Mouse (Mus musculus): Measurements from ENCODE around the gene Rasl10a.
"Not testable (repeated sequence)": the region's sequence is repeated elsewhere in the genome, so short reads cannot be mapped to it uniquely, and the experiment has no call there.

The Rasl10a gene

GRCm38 (mm10) chr11:5059704-5060156, 1.8 kb downstream of the Rasl10a start:
- H3K36me3 ChIP-seq (ENCODE audit: control insufficient read depth, insufficient read depth, low read length, poor library complexity, severe bottlenecking): no peaks in the 10 kb centered on the region
- peak; percentile 77 for DNase-seq (ENCODE audit: low read depth, low spot score)
- H3K27me3 ChIP-seq (ENCODE audit: control insufficient read depth, insufficient read depth, low read length, poor library complexity, severe bottlenecking): no peaks in the 10 kb centered on the region

- DNase-seq (ENCODE audit: low read depth, low spot score): peak; percentile 18
- no peaks in the 10 kb centered on the region for H3K36me3 ChIP-seq (ENCODE audit: control insufficient read depth, insufficient read depth, low read length, poor library complexity, severe bottlenecking)
- H3K27me3 ChIP-seq (ENCODE audit: control insufficient read depth, insufficient read depth, low read length, poor library complexity, severe bottlenecking): no peaks in the 10 kb centered on the region
Measured at GRCm38 (mm10) chr11:5060756-5061412, 3.0 kb downstream of the Rasl10a start.

DNA sequence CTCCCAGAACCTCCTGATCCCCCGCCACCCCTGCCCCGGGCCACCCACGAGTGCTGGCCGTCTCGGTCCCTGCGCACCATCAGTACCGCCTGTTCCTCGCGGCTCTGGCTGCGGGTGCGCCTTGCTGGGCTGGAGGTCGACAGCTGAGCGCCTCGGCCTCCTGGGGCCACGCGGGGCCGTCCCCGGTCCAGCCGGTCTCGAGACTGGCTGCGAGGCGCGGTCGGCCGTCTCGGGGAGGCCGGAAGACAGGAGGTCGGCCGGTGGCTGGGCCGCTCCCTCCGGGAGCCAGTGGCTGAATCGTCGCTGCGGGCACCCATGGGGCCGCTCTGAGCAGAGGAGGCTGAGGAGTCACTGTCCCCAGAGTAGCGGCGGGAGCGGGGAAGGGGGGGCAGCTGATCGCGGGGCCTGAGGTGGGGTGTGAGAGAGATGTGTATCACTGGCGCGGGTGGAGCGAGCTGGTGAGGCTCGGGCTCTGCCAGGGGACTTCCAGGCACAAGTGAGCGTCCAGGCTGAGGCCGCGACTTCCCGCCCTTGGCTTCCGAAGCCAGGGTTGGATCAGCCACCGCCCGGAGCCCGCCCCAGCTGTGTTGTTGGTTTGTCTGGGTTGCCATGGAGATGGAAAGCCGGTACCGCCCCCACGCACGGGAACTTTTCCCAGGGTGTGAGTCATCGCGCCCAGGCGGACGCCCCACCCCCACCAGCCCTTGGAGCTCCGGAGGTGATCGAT, 3.6 kb downstream of the Rasl10a start:
- DNase-seq (ENCODE audit: low read depth, low spot score): peak; percentile 84
- no peaks in the 10 kb centered on the region for H3K27me3 ChIP-seq (ENCODE audit: control insufficient read depth, insufficient read depth, low read length, poor library complexity, severe bottlenecking)
- no peaks in the 10 kb centered on the region for H3K36me3 ChIP-seq (ENCODE audit: control insufficient read depth, insufficient read depth, low read length, poor library complexity, severe bottlenecking)

- H3K27me3 ChIP-seq (ENCODE audit: control insufficient read depth, insufficient read depth, low read length, poor library complexity, severe bottlenecking): no peaks in the 10 kb centered on the region
- peak; percentile 44 for DNase-seq (ENCODE audit: low read depth, low spot score)
- no peaks in the 10 kb centered on the region for H3K36me3 ChIP-seq (ENCODE audit: control insufficient read depth, insufficient read depth, low read length, poor library complexity, severe bottlenecking)
Measured at GRCm38 (mm10) chr11:5062326-5062725, 4.4 kb downstream of the Rasl10a start.

DNA sequence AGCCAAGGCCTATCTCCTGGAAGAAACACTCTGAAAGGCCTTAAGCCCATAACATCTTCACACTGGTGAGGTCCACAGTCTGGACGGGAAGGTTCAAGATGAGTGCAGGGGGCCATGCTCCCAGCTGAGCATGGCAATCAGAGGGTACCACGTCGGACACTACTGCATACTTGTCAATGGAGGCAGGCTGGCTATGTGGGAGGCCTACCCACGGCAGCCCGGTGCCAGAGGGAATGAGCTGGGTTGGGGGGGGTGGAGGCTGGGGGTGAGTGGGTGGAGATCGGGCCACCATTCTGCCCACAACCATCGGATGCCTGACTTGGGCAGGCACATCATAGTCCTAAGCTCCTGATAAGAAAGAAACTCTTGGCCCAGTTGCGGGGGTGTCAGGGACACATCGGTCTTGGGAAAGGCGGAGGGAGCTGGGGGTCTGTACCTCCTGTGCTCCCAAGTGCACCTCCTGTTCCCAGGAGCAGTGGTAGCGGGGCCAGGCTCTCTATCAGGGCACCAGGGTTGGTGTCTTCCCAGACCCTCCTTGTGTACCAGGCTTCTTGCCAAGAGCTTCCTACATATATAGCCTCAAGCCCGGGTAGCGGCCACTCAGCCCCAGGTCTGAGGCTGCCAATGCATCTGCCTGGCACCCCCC, 5.1 kb downstream of the Rasl10a start:
- H3K36me3 ChIP-seq (ENCODE audit: control insufficient read depth, insufficient read depth, low read length, poor library complexity, severe bottlenecking): no peaks in the 10 kb centered on the region
- DNase-seq (ENCODE audit: low read depth, low spot score): no peak
- no peaks in the 10 kb centered on the region for H3K27me3 ChIP-seq (ENCODE audit: control insufficient read depth, insufficient read depth, low read length, poor library complexity, severe bottlenecking)

DNA sequence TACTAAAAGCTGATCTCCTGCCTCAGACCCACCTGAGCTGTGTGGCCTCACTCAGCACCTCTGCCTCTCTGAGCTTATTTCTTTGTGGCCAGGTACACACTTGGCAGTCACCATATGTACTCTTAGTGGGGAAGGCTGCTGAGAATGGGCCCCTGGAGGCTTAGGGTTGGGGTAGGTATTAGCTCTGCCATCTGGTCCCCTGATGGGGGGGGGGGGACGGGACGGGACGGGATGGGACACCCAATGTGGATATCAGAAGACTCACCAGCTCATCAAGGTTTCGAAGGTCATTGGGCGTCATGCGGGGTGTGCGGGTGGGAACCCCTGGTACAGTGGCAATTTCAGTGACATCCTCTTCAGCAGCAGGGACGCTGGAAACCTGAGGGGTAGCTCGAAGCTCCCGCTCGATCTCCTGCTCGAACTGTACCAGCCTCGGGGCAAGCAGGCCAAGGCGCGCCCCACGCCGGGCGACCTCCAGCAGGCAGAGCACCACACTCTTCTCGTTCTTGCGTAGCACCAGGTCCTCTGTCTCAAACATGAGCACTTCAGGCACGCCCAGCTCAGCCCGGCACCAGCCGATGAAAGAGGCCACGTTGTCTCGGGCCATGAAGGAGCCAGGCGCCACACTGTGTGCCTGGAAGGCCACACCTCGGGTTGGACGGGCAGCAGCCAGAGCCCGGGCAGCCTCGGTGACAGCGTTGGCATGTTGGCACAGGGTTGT, 5.8 kb downstream of the Rasl10a start:
- no peaks in the 10 kb centered on the region for H3K27me3 ChIP-seq (ENCODE audit: control insufficient read depth, insufficient read depth, low read length, poor library complexity, severe bottlenecking)
- H3K36me3 ChIP-seq (ENCODE audit: control insufficient read depth, insufficient read depth, low read length, poor library complexity, severe bottlenecking): peaks cover under 1% of the 10 kb centered on the region
- DNase-seq (ENCODE audit: low read depth, low spot score): no peak

DNA sequence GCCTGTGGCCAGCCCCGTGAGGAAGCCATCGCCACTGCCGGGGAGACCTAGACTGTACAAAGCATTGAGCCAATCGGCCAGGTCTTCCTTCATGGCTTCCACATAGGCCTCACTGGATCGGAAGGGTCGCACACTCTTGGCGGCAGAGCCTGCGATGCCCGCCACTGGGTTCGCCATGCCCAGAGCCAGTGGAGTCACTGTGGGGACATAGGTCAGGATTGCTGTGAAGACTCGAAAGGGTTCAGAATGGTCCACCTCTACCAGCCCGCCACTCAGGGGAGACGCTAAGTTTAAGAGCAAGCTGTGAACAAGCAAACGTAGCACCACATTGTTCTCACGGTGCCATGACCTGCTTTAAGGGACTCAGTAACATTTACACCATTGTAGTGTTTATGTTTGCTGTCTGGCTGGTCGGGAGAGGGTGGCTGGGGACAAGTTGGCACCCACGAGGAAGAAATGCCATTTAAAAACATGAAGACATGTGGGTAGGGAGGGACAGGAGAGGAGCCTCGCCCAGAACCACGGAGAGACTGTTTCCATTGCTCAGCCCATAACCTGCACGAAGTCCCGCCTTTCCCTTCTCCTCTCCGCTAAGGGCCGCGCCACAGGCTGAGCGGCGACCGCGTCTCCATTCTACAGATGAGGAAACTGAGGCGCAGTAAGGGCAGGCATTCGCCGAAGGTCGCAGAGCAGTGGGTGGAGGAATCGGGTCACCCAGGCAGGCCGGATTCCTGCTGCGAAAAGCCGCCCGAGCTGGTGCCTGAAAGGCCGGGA, 6.5 kb downstream of the Rasl10a start:
- DNase-seq (ENCODE audit: low read depth, low spot score): peak; percentile 17
- Histone ChIP-seq H3K36me3 (ENCODE audit: control insufficient read depth, insufficient read depth, low read length, poor library complexity, severe bottlenecking) (peaks cover 2% of the 10 kb centered on the region), H3K27me3 (ENCODE audit: control insufficient read depth, insufficient read depth, low read length, poor library complexity, severe bottlenecking) (no peaks in the 10 kb centered on the region)

- DNase-seq (ENCODE audit: low read depth, low spot score): peak; percentile 67
Measured at GRCm38 (mm10) chr11:5065056-5065821, 7.3 kb downstream of the Rasl10a start, which contains the start of gene Gas2l1. Gene Gas2l1 (minus strand): TSS chr11:5065327.

DNA sequence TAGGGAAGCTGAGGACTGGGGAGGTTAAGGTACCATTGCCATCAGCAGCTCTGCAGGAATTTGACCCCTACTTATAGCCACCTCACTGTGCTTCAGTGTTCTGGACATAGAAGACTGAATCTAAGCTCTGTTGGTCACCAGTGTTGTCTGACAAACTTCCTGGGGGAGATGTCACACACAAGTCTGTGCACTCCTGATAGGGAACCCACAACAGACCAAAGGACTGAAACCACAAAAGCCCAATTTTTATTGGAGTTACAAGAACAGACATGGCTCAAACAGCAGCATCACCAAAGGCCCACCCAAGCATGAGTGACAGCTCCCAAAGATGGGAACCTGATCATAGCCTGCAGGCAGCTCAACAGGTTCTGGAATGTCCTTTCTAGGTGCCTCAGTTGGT, 9.1 kb downstream of the Rasl10a start:
- no peak for DNase-seq (ENCODE audit: low read depth, low spot score)

More at GRCm38 (mm10) chr11:5065056-5065821, 7.3 kb downstream of the Rasl10a start, which contains the start of gene Gas2l1:
- Histone ChIP-seq H3K27me3 (ENCODE audit: control insufficient read depth, insufficient read depth, low read length, poor library complexity, severe bottlenecking) (no peaks in the 10 kb centered on the region), H3K36me3 (ENCODE audit: control insufficient read depth, insufficient read depth, low read length, poor library complexity, severe bottlenecking) (peaks cover 3% of the 10 kb centered on the region)

GRCm38 (mm10) chr11:5068126-5068971, 10.4 kb downstream of the Rasl10a start:
- peaks cover 26% of the 10 kb centered on the region for H3K36me3 ChIP-seq (ENCODE audit: control insufficient read depth, insufficient read depth, low read length, poor library complexity, severe bottlenecking)
- H3K27me3 ChIP-seq (ENCODE audit: control insufficient read depth, insufficient read depth, low read length, poor library complexity, severe bottlenecking): no peaks in the 10 kb centered on the region
- DNase-seq (ENCODE audit: low read depth, low spot score): no peak

More for the DNA sequence above, 9.1 kb downstream of the Rasl10a start:
- Histone ChIP-seq H3K36me3 (ENCODE audit: control insufficient read depth, insufficient read depth, low read length, poor library complexity, severe bottlenecking) (peaks cover 16% of the 10 kb centered on the region), H3K27me3 (ENCODE audit: control insufficient read depth, insufficient read depth, low read length, poor library complexity, severe bottlenecking) (no peaks in the 10 kb centered on the region)

GRCm38 (mm10) chr11:5074882-5075281, 17.0 kb downstream of the Rasl10a start:
- Histone ChIP-seq H3K36me3 (ENCODE audit: control insufficient read depth, insufficient read depth, low read length, poor library complexity, severe bottlenecking) (peaks cover 33% of the 10 kb centered on the region), H3K27me3 (ENCODE audit: control insufficient read depth, insufficient read depth, low read length, poor library complexity, severe bottlenecking) (no peaks in the 10 kb centered on the region; the same call in 1 of the 2 replicates)
- peak; percentile 54 for DNase-seq (ENCODE audit: low read depth, low spot score)

GRCm38 (mm10) chr11:5075760-5076159, 17.8 kb downstream of the Rasl10a start:
- no peak for DNase-seq (ENCODE audit: low read depth, low spot score)
- Histone ChIP-seq H3K27me3 (ENCODE audit: control insufficient read depth, insufficient read depth, low read length, poor library complexity, severe bottlenecking) (no peaks in the 10 kb centered on the region; the same call in 1 of the 2 replicates), H3K36me3 (ENCODE audit: control insufficient read depth, insufficient read depth, low read length, poor library complexity, severe bottlenecking) (peaks cover 31% of the 10 kb centered on the region)

- H3K27me3 ChIP-seq (ENCODE audit: control insufficient read depth, insufficient read depth, low read length, poor library complexity, severe bottlenecking); DNase-seq (ENCODE audit: low read depth, low spot score): not testable (repeated sequence)
- H3K36me3 ChIP-seq (ENCODE audit: control insufficient read depth, insufficient read depth, low read length, poor library complexity, severe bottlenecking): peaks cover 29% of the 10 kb centered on the region
Measured at GRCm38 (mm10) chr11:5076843-5077242, 18.9 kb downstream of the Rasl10a start.
